Mouse (Mus musculus) brain, adult 2 months (tissue): ENCODE measurements at regions not wholly inside any gene's neighbourhood (a gene's known extent, or its start where the extent isn't known, plus 50 kb on each side); places are given as distances from the start of the nearest gene placed in this dataset.

Experiments
- DNase-seq: peaks from one replicate; pipeline ENCODE4 v3.0.0; 2011; ENCODE audit warnings: low read depth, low spot score

- DNase-seq = peak; percentile 27
These were observed 56.6 kb upstream of the Rpl38 start for GRCm38 (mm10) chr11:114611690-114612089.

- DNase-seq = no peak
These were observed 60.3 kb upstream of the Rpl38 start for GRCm38 (mm10) chr11:114608009-114608408.

GRCm38 (mm10) chr11:114603108-114603507 lies 65.2 kb upstream of the Rpl38 start:
- no peak for DNase-seq

GRCm38 (mm10) chr11:114597225-114597624 lies 71.1 kb upstream of the Rpl38 start:
- DNase-seq = peak; percentile 48

- peak; percentile 57 for DNase-seq
These were observed 75.4 kb upstream of the Rpl38 start for GRCm38 (mm10) chr11:114592961-114593360.

GRCm38 (mm10) chr11:114588554-114588953 lies 79.8 kb upstream of the Rpl38 start:
- no peak for DNase-seq

- DNase-seq = no peak
These were observed 80.3 kb upstream of the Rpl38 start for GRCm38 (mm10) chr11:114587986-114588385.

GRCm38 (mm10) chr11:114586400-114586799 lies 81.9 kb upstream of the Rpl38 start:
- no peak for DNase-seq

- DNase-seq = no peak
These were observed 83.5 kb upstream of the Rpl38 start for GRCm38 (mm10) chr11:114584804-114585203.

- no peak for DNase-seq
These were observed 84.2 kb upstream of the Rpl38 start for GRCm38 (mm10) chr11:114584146-114584545.

GRCm38 (mm10) chr11:114579986-114580385 lies 88.3 kb upstream of the Rpl38 start:
- no peak for DNase-seq

- DNase-seq = no peak
These were observed 89.8 kb upstream of the Rpl38 start for GRCm38 (mm10) chr11:114578551-114578950.

- no peak for DNase-seq
These were observed 91.5 kb upstream of the Rpl38 start for GRCm38 (mm10) chr11:114576803-114577202.

- DNase-seq = no peak
These were observed 97.0 kb upstream of the Rpl38 start for GRCm38 (mm10) chr11:114571144-114571869.

- no peak for DNase-seq
These were observed 98.2 kb upstream of the Rpl38 start for GRCm38 (mm10) chr11:114570076-114570475.

GRCm38 (mm10) chr11:114567814-114568800 lies 100.2 kb upstream of the Rpl38 start:
- no peak for DNase-seq

- DNase-seq = peak; percentile 34
These were observed 101.1 kb upstream of the Rpl38 start for GRCm38 (mm10) chr11:114567045-114567780.

GRCm38 (mm10) chr11:114564949-114565348 lies 103.4 kb upstream of the Rpl38 start:
- no peak for DNase-seq

GRCm38 (mm10) chr11:114563172-114563571 lies 105.2 kb upstream of the Rpl38 start:
- peak; percentile 43 for DNase-seq

GRCm38 (mm10) chr11:114554576-114554975 lies 113.7 kb upstream of the Rpl38 start:
- DNase-seq = no peak

GRCm38 (mm10) chr11:114553992-114554391 lies 114.3 kb upstream of the Rpl38 start:
- peak; percentile 33 for DNase-seq

GRCm38 (mm10) chr11:114552176-114552575 lies 116.1 kb upstream of the Rpl38 start:
- no peak for DNase-seq
